Mouse (Mus musculus): ENCODE measurements around the gene Rab11fip5.

DNA sequence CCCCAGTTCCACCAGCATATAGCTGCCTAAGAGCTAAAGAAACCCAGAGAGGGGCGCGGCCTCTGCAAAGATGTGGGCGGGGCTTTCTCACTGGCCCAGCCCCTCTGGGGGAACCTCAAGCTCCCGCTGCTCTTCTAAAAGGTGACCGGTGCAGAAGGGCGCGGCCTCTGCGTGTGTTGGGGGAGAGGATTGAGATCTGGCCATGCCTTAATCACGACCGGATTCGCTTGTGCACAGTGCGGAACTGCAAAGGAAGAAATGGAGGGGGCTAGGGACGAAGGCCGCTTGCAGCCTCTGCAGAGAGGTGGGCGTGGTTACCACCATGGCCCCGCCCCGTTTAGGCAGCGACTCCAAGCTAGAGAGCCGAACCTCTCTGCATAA is 290 bp upstream of the Rab11fip5 start:
- TF ChIP-seq CTCF (IDR thresholded peaks at IDR 0.05; ENCODE audit: extremely low read depth, insufficient read length, insufficient replicate concordance, low read depth, low read length) (no peak), POLR2A (IDR thresholded peaks at IDR 0.05; ENCODE audit: low read depth, low read length) (0 out of 2 replicates have a peak, but pooled peaks have one; percentile 5)
